Mouse (Mus musculus) left cerebral cortex, postnatal 25 days (tissue): Measurements from ENCODE around the gene Gucy2c. TPM values are rescaled to one million over a fixed set of nuclear protein-coding genes. Genes with fewer than 3 reads are reported as not detected.

Experiments
- microRNA-seq, 2 experiments: library from miRNA; unstranded; fragments of <30 nt; microRNA quantifications; one replicate each; pipeline ENCODE4 v1.2.0; 2022
- total RNA-seq, 2 experiments: library from RNA; stranded (reverse); gene quantifications; 2 replicates each; pipeline ENCODE4 v1.2.3; 2021

Gene Gucy2c
- total RNA-seq, 2 experiments from 2014 or later, result 0.21 to 0.41 TPM

Small RNA genes lying within 50 kb of the gene (microRNA-seq; reads per million reads assigned to microRNA genes)
- 0 reads per million in 2 experiments for gene Gm44364

Other genes with a start within 250 kb of the Gucy2c start
- gene Plbd1, start 119.8 kb downstream of the Gucy2c start, total RNA-seq, result under 1 TPM; 0.16 to 0.30 TPM
- gene Hist4h4, start 22.6 kb upstream of the Gucy2c start, total RNA-seq, result 10 to 100 TPM in 1 of 2 experiments, 1 to 10 TPM in 1; 7.8 to 10.6 TPM
- gene H2afj, start 26.5 kb upstream of the Gucy2c start, total RNA-seq, result 10 to 100 TPM; 56.9 to 66.7 TPM
- gene BC049715, start 45.9 kb upstream of the Gucy2c start, total RNA-seq, result 1 to 10 TPM; 1.9 to 2.8 TPM
- gene Wbp11, start 46.5 kb upstream of the Gucy2c start, total RNA-seq, result 100 to 1,000 TPM; 124 to 125 TPM
- gene Smco3, start 53.7 kb upstream of the Gucy2c start, total RNA-seq, result 1 to 10 TPM; 4.4 to 5.0 TPM
- under 1 TPM in 1 of 2 experiments, not detected in 1; 0.14 TPM for gene Art4, start 76.0 kb upstream of the Gucy2c start, total RNA-seq
- gene Mgp, start 94.1 kb upstream of the Gucy2c start, total RNA-seq, result 10 to 100 TPM; 43.5 to 46.0 TPM
- not detected for gene Erp27, start 140.4 kb upstream of the Gucy2c start, total RNA-seq
- 1 to 10 TPM in 1 of 2 experiments, under 1 TPM in 1; 0.41 to 1.5 TPM for gene Pde6h, start 142.1 kb upstream of the Gucy2c start, total RNA-seq
- 10 to 100 TPM; 10.6 to 14.2 TPM for gene Arhgdib, start 160.1 kb upstream of the Gucy2c start, total RNA-seq